Mouse (Mus musculus) CH12.LX (cell line): ENCODE measurements around the gene Agap1. TPM values are rescaled to one million over a fixed set of nuclear protein-coding genes. Genes with fewer than 3 reads are reported as not detected.
"Not testable (repeated sequence)": the region's sequence is repeated elsewhere in the genome, so short reads cannot be mapped to it uniquely, and the experiment has no call there.

Source experiments
- DNase-seq: peaks from one replicate; pipeline ENCODE4 v3.0.0-alpha.2; 2013; ENCODE audit errors: extremely low read depth
- H3K27ac ChIP-seq: 2 replicates; pipeline ENCODE4 v1.5.1; 2012; ENCODE audit warnings: low read depth, mild to moderate bottlenecking, control low read depth, moderate library complexity; ENCODE audit not compliant: insufficient read depth
- H3K27me3 ChIP-seq: replicated peaks from 2 replicates; pipeline ENCODE3; 2012; ENCODE audit warnings: inconsistent platforms
- H3K36me3 ChIP-seq, 2 experiments: replicated peaks in 1 of 2; 2 replicates each; pipeline versions ENCODE3 to v1.6.1; 2012; ENCODE audit warnings: inconsistent platforms in 1 of 2, low read length in 1 of 2, mild to moderate bottlenecking in 1 of 2, mixed read lengths in 1 of 2, moderate library complexity in 1 of 2; ENCODE audit not compliant: control insufficient read depth in 1 of 2, insufficient read depth in 1 of 2
- H3K4me1 ChIP-seq, 2 experiments: 2 replicates each; pipeline ENCODE4 v1.6.1; 2012; ENCODE audit warnings: inconsistent platforms in 1 of 2, moderate library complexity in 1 of 2; ENCODE audit not compliant: insufficient read depth in 2 of 2, control insufficient read depth in 1 of 2
- H3K4me2 ChIP-seq: 2 replicates; pipeline ENCODE4 v1.6.1; 2012; ENCODE audit warnings: low read depth, mild to moderate bottlenecking, control low read depth; ENCODE audit not compliant: poor library complexity, insufficient read depth, severe bottlenecking
- H3K4me3 ChIP-seq, 3 experiments: fragments of 150-350 bp in 1 of 3; sonication (generic) in 1 of 3; replicated peaks in 1 of 3; 2 replicates each; pipeline versions ENCODE3 to v1.5.1; 2011 to 2012; ENCODE audit warnings: low read depth in 2 of 3, low read length in 2 of 3, mild to moderate bottlenecking in 2 of 3, moderate library complexity in 2 of 3, control low read depth in 1 of 3, improper control_type of control experiment in 1 of 3, inconsistent platforms in 1 of 3, mixed read lengths in 1 of 3; ENCODE audit not compliant: poor library complexity in 1 of 3
- H3K79me2 ChIP-seq: replicated peaks from 2 replicates; pipeline ENCODE4 v1.6.1; 2012; ENCODE audit warnings: mild to moderate bottlenecking, moderate library complexity; ENCODE audit not compliant: control insufficient read depth, poor library complexity, insufficient read depth, severe bottlenecking; ENCODE audit errors: extremely low read depth
- H3K9ac ChIP-seq: 2 replicates; pipeline ENCODE4 v1.6.1; 2012; ENCODE audit warnings: low read depth, mild to moderate bottlenecking, control low read depth, moderate library complexity; ENCODE audit not compliant: insufficient read depth
- H3K9me3 ChIP-seq: replicated peaks from 2 replicates; pipeline ENCODE3; 2012; ENCODE audit warnings: low read length, inconsistent platforms, mixed read lengths
- CHD1 ChIP-seq: IDR thresholded peaks from 2 replicates; pipeline ENCODE4 v1.6.1; 2012; ENCODE audit warnings: low read depth, low read length, improper control_type of control experiment, inconsistent platforms
- CTCF ChIP-seq, 2 experiments: IDR thresholded peaks in 1 of 2; conservative IDR thresholded peaks in 1 of 2; 2 replicates each; pipeline ENCODE4 v1.5.1; 2011 to 2012; ENCODE audit warnings: low read depth in 2 of 2, low read length in 2 of 2, improper control_type of control experiment in 1 of 2, inconsistent platforms in 1 of 2, mild to moderate bottlenecking in 1 of 2, moderate library complexity in 1 of 2
- ELF1 ChIP-seq: IDR thresholded peaks from 2 replicates; pipeline ENCODE4 v1.6.1; 2014; ENCODE audit warnings: low read depth, mild to moderate bottlenecking, inconsistent platforms, low read length, improper control_type of control experiment
- ETS1 ChIP-seq: conservative IDR thresholded peaks from 2 replicates; pipeline ENCODE4 v1.6.1; 2012; ENCODE audit warnings: low read depth, mild to moderate bottlenecking, inconsistent platforms, low read length, improper control_type of control experiment, moderate library complexity
- JUN ChIP-seq: IDR thresholded peaks from 2 replicates; pipeline ENCODE4 v1.6.1; 2011; ENCODE audit warnings: low read depth, mild to moderate bottlenecking, low read length, improper control_type of control experiment, moderate library complexity; ENCODE audit not compliant: insufficient read depth
- KAT2A ChIP-seq: IDR thresholded peaks from 2 replicates; pipeline ENCODE4 v1.6.1; 2012; ENCODE audit warnings: low read length, improper control_type of control experiment, inconsistent platforms; ENCODE audit not compliant: insufficient replicate concordance
- MEF2A ChIP-seq: IDR thresholded peaks from 2 replicates; pipeline ENCODE4 v1.6.1; 2014; ENCODE audit warnings: low read depth, mild to moderate bottlenecking, inconsistent platforms, low read length, improper control_type of control experiment, borderline replicate concordance
- MXI1 ChIP-seq: IDR thresholded peaks from 2 replicates; pipeline ENCODE4 v1.6.1; 2011; ENCODE audit warnings: mild to moderate bottlenecking, low read depth, low read length, improper control_type of control experiment
- MYC ChIP-seq: IDR thresholded peaks from 2 replicates; pipeline ENCODE4 v1.6.1; 2011; ENCODE audit warnings: low read depth, mild to moderate bottlenecking, improper control_type of control experiment, low read length
- NELFE ChIP-seq: IDR thresholded peaks from 2 replicates; pipeline ENCODE4 v1.6.1; 2011; ENCODE audit warnings: low read depth, low read length, improper control_type of control experiment
- POLR2AphosphoS2 ChIP-seq: IDR thresholded peaks from 2 replicates; pipeline ENCODE4 v1.6.1; 2011; ENCODE audit warnings: low read depth, low read length, improper control_type of control experiment
- RCOR1 ChIP-seq: conservative IDR thresholded peaks from 2 replicates; pipeline ENCODE4 v1.6.1; 2012; ENCODE audit warnings: low read depth, mild to moderate bottlenecking, inconsistent platforms, low read length, improper control_type of control experiment
- ZC3H11A ChIP-seq: IDR thresholded peaks from 2 replicates; pipeline ENCODE4 v1.6.1; 2012; ENCODE audit warnings: low read depth, mild to moderate bottlenecking, inconsistent platforms, low read length, improper control_type of control experiment
- ZKSCAN1 ChIP-seq: IDR thresholded peaks from 2 replicates; pipeline ENCODE4 v1.6.1; 2012; ENCODE audit warnings: low read depth, inconsistent platforms, low read length, improper control_type of control experiment, borderline replicate concordance
- dilution Hi-C: fragments of 300-500 bp; cut with MboI; formaldehyde crosslinking; loops from 2 replicates; pipeline ENCODE4 v1.14.3; 2020; ENCODE audit warnings: low sequenced_read_pairs; ENCODE audit not compliant: extremely low pct_unique_long_range_greater_than_20kb, extremely low pct_ligation_motif_present
- in situ Hi-C: fragments of 300-500 bp; cut with MboI; formaldehyde crosslinking; loops from 3 replicates; pipeline ENCODE4 v1.14.3; 2019; ENCODE audit warnings: low sequenced_read_pairs, low pct_ligation_motif_present, low pct_unique_long_range_greater_than_20kb, mixed read lengths
- polyA plus RNA-seq: library from polyadenylated mRNA; unstranded; fragments of >175 nt; gene quantifications from 2 replicates; pipeline ENCODE4 v1.2.1, GENCODE M21; 2012; ENCODE audit warnings: low read depth; ENCODE audit not compliant: insufficient read length
- total RNA-seq, 2 experiments: library from RNA; depleted of rRNA; stranded (reverse); fragments of 300-350 nt in 1 of 2; fragments of >200 nt in 1 of 2; gene quantifications; 2 replicates each; pipeline ENCODE4 v1.2.3; 2012 to 2014

The Agap1 gene
- total and polyA plus RNA-seq, 3 experiments = not detected

DNA sequence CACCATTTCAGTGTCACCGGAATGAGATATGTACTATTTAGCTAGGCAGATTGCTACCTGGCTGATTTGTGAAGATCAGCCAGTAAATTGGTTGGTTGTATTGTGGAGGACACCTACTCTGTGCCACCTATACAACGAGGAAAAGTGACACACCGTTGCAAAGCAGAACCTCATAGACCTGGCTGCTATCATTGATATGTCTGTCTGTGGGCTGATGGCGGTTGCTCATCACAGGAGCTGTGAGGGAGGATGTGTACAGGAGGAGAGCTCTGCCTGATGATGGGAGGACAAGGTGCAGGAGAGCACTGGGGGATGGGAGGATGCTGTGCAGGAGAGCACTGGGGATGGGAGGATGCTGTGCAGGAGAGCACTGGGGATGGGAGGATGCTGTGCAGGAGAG is 46.7 kb downstream of the Agap1 start:
- no peak overlapping the region for H3K9ac ChIP-seq
- in situ Hi-C loops = no loop called here
- TF ChIP-seq CHD1 = no peak
- dilution Hi-C loops = no loop called here
- H3K9me3 ChIP-seq = peaks cover 76% of the 10 kb centered on the region
- no peaks in the 10 kb centered on the region for H3K79me2 ChIP-seq
- no peaks in the 10 kb centered on the region for H3K4me1 ChIP-seq
- DNase-seq = no peak
- no peak overlapping the region for H3K27ac ChIP-seq
- H3K4me3 ChIP-seq = no peak overlapping the region
- H3K4me2 ChIP-seq = no peak overlapping the region
- no peaks in the 10 kb centered on the region for H3K36me3 ChIP-seq
- H3K27me3 ChIP-seq = no peaks in the 10 kb centered on the region

DNA sequence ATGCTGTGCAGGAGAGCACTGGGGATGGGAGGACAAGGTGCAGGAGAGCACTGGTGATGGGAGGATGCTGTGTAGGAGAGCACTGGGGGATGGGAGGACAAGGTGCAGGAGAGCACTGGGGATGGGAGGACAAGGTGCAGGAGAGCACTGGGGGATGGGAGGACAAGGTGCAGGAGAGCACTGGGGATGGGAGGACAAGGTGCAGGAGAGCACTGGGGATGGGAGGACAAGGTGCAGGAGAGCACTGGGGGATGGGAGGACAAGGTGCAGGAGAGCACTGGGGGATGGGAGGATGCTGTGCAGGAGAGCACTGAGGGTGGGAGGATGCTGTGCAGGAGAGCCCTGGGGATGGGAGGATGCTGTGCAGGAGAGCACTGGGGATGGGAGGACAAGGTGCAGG is 47.3 kb downstream of the Agap1 start:
- DNase-seq, H3K4me3 ChIP-seq, dilution Hi-C loops, H3K4me1 ChIP-seq, H3K4me2 ChIP-seq, H3K9ac ChIP-seq, H3K36me3 ChIP-seq, H3K27me3 ChIP-seq, H3K27ac ChIP-seq, in situ Hi-C loops, H3K79me2 ChIP-seq: not testable (repeated sequence)
- peaks cover 75% of the 10 kb centered on the region for H3K9me3 ChIP-seq

DNA sequence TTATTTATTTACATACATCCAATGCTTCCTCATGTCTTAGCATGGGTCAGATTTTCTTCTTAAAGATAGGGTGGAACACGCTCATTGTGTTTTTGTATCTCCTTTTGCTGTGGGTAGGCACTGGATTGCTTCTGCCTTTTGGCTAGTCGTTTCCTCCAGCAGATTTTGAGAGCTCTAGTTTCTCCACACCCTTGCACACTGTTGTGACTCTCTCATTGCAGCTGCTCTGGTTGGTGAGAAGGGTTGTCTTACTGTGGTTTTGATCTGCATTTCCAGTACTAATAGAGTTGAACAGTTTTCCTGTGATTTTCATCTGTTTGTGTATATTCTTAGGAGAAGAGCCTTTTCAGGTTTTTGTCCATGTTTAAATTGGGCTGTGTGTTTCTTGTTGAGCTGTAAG is 54.6 kb downstream of the Agap1 start:
- dilution Hi-C loops (no loop called here), in situ Hi-C loops (no loop called here)
- peaks cover 84% of the 10 kb centered on the region for H3K9me3 ChIP-seq
- no peaks in the 10 kb centered on the region for H3K79me2 ChIP-seq
- no peak for TF ChIP-seq ZC3H11A
- TF ChIP-seq MXI1 = no peak
- TF ChIP-seq CHD1 = no peak
- TF ChIP-seq CTCF (conservative IDR thresholded peaks at IDR 0.05 in 1 of 2, IDR thresholded peaks at IDR 0.05 in 1 of 2; ENCODE audit: low read depth in 2 of 2, low read length in 2 of 2) = no peak
- TF ChIP-seq ZKSCAN1 = no peak
- no peak for DNase-seq
- H3K9ac ChIP-seq = no peak overlapping the region
- H3K4me1 ChIP-seq = no peaks in the 10 kb centered on the region
- H3K27ac ChIP-seq = no peak overlapping the region
- H3K36me3 ChIP-seq = no peaks in the 10 kb centered on the region
- no peaks in the 10 kb centered on the region for H3K27me3 ChIP-seq
- no peak overlapping the region for H3K4me3 ChIP-seq
- no peak overlapping the region for H3K4me2 ChIP-seq

DNA sequence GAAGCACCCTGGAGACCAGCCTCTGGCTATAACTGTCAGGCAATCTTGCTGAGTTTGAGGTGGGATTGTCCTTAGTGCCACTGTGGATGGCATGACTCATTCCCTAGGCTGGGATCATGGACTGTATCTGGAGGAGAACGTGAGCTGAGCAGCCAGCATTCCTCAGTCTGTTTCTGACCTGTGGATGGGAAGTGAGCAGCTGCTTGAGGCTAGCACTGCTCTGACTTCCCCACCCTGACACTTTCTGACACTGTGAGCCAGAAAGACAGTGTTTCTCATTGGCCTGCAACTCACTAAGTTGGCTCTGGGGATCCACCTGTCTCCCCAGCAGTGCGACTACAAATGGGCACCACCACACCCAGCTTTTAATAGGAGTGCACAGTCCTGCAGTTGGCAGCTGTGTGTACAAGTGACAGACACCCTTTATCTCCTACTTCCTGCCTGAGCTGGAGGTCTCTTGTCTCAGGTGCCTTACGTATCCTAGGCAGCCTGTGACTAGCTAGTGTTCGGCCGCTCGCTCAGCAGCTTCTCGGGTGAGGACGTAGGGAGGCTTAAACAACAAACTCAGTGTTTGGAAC is 55.2 kb downstream of the Agap1 start:
- H3K4me3 ChIP-seq = no peak overlapping the region
- in situ Hi-C loops = no loop called here
- H3K79me2 ChIP-seq = no peaks in the 10 kb centered on the region
- H3K36me3 ChIP-seq = no peaks in the 10 kb centered on the region
- H3K27me3 ChIP-seq = no peaks in the 10 kb centered on the region
- no peak overlapping the region for H3K9ac ChIP-seq
- no peak overlapping the region for H3K4me2 ChIP-seq
- H3K9me3 ChIP-seq = peaks cover 84% of the 10 kb centered on the region
- H3K4me1 ChIP-seq = no peaks in the 10 kb centered on the region
- dilution Hi-C loops = no loop called here
- DNase-seq = no peak
- no peak overlapping the region for H3K27ac ChIP-seq
- no peak for TF ChIP-seq KAT2A
- no peak for TF ChIP-seq MYC
- TF ChIP-seq MXI1 = no peak
- TF ChIP-seq ETS1 = no peak
- no peak for TF ChIP-seq RCOR1
- no peak for TF ChIP-seq POLR2AphosphoS2
- no peak for TF ChIP-seq JUN
- no peak for TF ChIP-seq MEF2A
- TF ChIP-seq NELFE = no peak
- no peak for TF ChIP-seq ZC3H11A
- TF ChIP-seq ELF1 = no peak
